Mouse (Mus musculus) limb, embryonic 13.5 days (tissue): ENCODE data around the gene St3gal3. TPM values are rescaled to one million over a fixed set of nuclear protein-coding genes. Genes with fewer than 3 reads are reported as not detected.

ENCODE experiments used
- ATAC-seq: fragments of 200-750 bp; cut with Nextera tagmentation; 2 replicates; pipeline ENCODE4 v1.8.0; 2017; ENCODE audit warnings: low read depth, moderate number of reproducible peaks, moderate TSS enrichment; ENCODE audit not compliant: low FRiP score
- H3K27ac ChIP-seq: fragments of 300-500 bp; sonication (generic); 2 replicates; pipeline ENCODE4 v1.5.1; 2015; ENCODE audit warnings: inconsistent platforms, mild to moderate bottlenecking, moderate library complexity
- H3K27me3 ChIP-seq: fragments of 300-500 bp; sonication (generic); 2 replicates; pipeline ENCODE4 v1.6.1; 2015; ENCODE audit warnings: mild to moderate bottlenecking, inconsistent platforms
- H3K36me3 ChIP-seq: fragments of 300-500 bp; sonication (generic); 2 replicates; pipeline ENCODE4 v1.6.1; 2015; ENCODE audit warnings: inconsistent platforms, mild to moderate bottlenecking, moderate library complexity
- H3K4me1 ChIP-seq: fragments of 300-500 bp; sonication (generic); 2 replicates; pipeline ENCODE4 v1.6.1; 2015; ENCODE audit warnings: inconsistent platforms
- H3K4me2 ChIP-seq: fragments of 300-500 bp; sonication (generic); replicated peaks from 2 replicates; pipeline ENCODE4 v1.6.1; 2015; ENCODE audit warnings: inconsistent platforms, mild to moderate bottlenecking, moderate library complexity
- H3K4me3 ChIP-seq: fragments of 300-500 bp; sonication (generic); 2 replicates; pipeline ENCODE4 v1.5.1; 2015; ENCODE audit warnings: moderate library complexity, mild to moderate bottlenecking, inconsistent platforms
- H3K9ac ChIP-seq: fragments of 300-500 bp; sonication (generic); 2 replicates; pipeline ENCODE4 v1.6.1; 2015; ENCODE audit warnings: mild to moderate bottlenecking, inconsistent platforms
- H3K9me3 ChIP-seq: fragments of 300-500 bp; sonication (generic); 2 replicates; pipeline ENCODE4 v1.6.1; 2016; ENCODE audit warnings: inconsistent platforms
- WGBS: fragments of 180-500 bp; shearing (Covaris S2); methylation state at CpG from one replicate; pipeline ENCODE4 v1.1.7; 2015; 5-methylcytosine and 5-hydroxymethylcytosine counted together
- polyA plus RNA-seq: library from polyadenylated mRNA; unstranded; fragments of >200 nt; fragmentation: Nextera tagmentation; extraction: Ambion mirVana; gene quantifications from 2 replicates; pipeline ENCODE4 v1.2.1, GENCODE M21; 2015

Gene St3gal3
- polyA plus RNA-seq, 1 experiment from 2014 or later = 9.8 TPM

DNA sequence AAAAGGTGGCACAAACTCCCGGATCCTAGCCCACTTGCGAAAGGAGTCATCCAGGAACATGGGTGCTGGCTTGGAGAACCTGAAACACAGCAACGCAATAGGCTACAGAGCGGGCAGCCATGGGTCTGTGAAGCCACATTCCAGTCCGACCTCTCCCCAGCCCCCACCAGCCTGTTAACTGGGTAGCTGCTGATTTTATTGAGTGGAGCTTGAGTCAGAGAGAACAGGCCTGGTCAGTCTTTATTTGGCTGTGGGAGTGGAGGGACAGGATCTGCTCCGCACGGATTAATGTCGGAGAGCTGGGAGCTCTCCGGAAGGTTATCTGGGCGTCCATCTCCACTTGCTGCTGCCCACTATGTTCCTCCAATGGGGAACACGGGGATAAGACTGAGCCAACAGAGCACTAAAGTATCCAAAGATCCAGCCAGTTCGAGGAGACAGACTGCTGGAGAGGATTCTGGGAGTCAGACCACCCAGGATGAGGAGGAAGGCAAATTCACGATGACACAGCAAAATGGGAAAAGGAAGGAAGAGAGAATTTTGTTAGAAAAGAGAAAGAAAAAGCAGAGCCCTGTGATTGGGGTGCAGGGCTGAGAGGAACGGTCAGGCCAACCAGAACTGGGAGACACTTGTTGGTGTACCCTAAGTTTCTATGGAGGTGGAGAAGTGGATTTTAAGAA, 170.2 kb downstream of the St3gal3 start:
- Histone ChIP-seq H3K4me3 (no peak overlapping the region), H3K4me2 (no peak overlapping the region; the same call in 1 of the 2 replicates), H3K9me3 (no peaks in the 10 kb centered on the region), H3K27me3 (no peaks in the 10 kb centered on the region), H3K4me1 (peaks cover 18% of the 10 kb centered on the region), H3K9ac (no peak overlapping the region), H3K27ac (no peak overlapping the region), H3K36me3 (peaks cover 20% of the 10 kb centered on the region)
- ATAC-seq = peak; percentile 21; the same call in 1 of the 2 replicates
- 45% methylated on average over 14 of the region's 14 CpGs for WGBS

DNA sequence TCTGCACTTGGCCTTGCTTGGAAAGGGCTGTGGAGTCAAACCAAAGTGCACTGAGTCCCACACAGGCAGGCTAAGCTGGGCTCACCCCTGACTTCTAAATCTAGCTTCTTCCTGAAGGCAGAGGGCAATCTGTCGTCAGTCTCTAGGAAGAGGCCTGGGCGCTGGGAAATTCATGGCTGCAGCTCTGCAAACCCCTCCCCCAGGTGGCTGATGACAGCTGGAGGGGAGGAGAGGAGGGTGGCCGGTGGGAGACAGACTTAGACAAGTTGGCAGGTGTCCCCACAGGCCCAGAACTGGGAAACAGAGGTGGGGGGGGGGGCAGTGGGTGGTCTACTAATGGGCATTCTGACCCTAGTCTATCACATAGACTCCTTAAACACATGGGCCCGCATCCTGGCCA, 177.2 kb downstream of the St3gal3 start:
- WGBS = 45% methylated on average over 4 of the region's 4 CpGs
- Histone ChIP-seq H3K4me3 (no peak overlapping the region), H3K9me3 (peaks cover 4% of the 10 kb centered on the region), H3K27ac (no peak overlapping the region), H3K36me3 (peaks cover 67% of the 10 kb centered on the region), H3K4me1 (no peaks in the 10 kb centered on the region), H3K9ac (no peak overlapping the region), H3K27me3 (no peaks in the 10 kb centered on the region), H3K4me2 (no peak overlapping the region)
- no peak for ATAC-seq

DNA sequence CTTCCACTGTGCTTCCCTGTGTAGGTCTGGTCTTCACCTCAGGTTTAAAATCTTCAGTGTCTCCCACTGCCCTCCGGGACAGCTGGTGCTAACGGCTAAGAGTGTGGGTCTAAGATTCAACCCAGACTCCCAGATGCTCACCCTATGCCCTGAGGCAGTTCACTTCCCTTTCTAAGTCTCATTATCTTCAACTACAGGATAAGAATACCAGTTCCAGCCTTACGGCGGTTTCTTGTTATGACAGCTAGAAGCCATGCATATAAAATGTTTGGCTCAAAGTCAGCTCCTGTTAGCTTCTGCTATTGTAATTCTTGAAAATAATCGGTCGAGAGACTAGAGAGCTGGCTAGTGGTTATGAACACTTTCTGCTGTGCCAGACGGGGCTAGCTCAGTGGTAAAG, 187.2 kb downstream of the St3gal3 start:
- H3K4me2 ChIP-seq = no peak overlapping the region
- WGBS = 66% methylated on average over 7 of the region's 7 CpGs
- H3K9me3 ChIP-seq = peaks cover 6% of the 10 kb centered on the region
- H3K4me1 ChIP-seq = peaks cover 13% of the 10 kb centered on the region
- H3K27me3 ChIP-seq = no peaks in the 10 kb centered on the region
- peak overlapping the region; percentile 33; the same call in 1 of the 2 replicates for H3K27ac ChIP-seq
- H3K9ac ChIP-seq = no peak overlapping the region
- no peak for ATAC-seq
- peaks cover 25% of the 10 kb centered on the region for H3K36me3 ChIP-seq
- H3K4me3 ChIP-seq = no peak overlapping the region

DNA sequence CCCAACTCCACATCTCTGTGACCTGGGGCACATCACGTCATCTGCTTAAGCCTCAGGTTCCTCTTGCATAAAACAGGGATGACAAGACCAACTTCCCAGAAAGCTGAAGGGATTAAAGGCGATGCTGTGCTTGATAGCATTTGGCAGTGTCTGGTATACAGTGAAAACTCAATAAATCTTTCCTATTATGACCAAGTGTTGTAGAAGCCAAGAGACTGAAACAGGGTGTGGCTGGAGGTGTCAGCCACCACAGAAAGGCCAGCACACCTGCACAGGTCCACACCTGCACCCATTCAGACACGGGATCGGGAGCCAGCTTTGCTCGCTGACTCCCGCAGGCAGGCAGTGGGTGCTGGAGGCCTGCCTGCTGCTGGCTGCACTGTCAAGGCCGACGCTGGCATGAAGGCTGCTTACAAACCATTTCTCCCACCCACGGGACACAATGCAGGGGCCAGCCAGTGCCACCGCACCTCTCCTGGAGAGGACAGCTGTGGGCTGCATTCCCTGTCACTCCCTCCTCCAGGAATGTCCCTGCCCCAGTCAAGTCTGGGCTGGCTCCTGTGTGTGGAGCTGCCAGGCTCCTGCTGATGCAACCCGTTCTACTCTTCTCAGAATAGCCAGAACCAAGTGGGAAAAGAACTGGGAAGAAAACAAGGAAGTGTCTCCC, 187.9 kb downstream of the St3gal3 start:
- 79% methylated on average over 11 of the region's 11 CpGs for WGBS
- H3K4me1 ChIP-seq = peaks cover 16% of the 10 kb centered on the region
- peak overlapping the region; percentile 33; the same call in 1 of the 2 replicates for H3K27ac ChIP-seq
- H3K36me3 ChIP-seq = peaks cover 18% of the 10 kb centered on the region; the same call in 1 of the 2 replicates
- no peaks in the 10 kb centered on the region for H3K9me3 ChIP-seq
- H3K4me2 ChIP-seq = no peak overlapping the region
- no peak; the same call in 1 of the 2 replicates for ATAC-seq
- no peak overlapping the region for H3K4me3 ChIP-seq
- H3K27me3 ChIP-seq = no peaks in the 10 kb centered on the region
- H3K9ac ChIP-seq = no peak overlapping the region

DNA sequence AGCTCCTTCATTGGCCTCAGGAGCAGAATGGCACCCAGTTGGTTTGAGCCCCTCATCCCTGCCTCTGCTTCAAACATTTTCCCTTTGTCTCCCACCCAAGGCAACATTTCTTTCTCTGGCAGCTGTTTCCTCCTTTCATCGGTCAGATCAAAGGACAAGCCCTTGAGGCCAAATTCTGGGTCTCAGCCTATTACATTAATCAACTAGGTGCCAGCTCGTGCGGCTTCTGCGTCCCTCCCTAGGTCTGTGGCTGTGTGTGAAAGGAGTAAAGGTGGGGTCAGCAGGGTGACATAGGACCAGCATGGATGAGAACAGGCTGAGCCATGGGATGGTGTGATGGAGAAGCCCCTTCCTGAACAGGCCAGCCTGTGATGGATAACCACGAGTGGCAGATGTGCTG, 191.4 kb downstream of the St3gal3 start:
- no peak overlapping the region for H3K4me3 ChIP-seq
- WGBS = 10% methylated on average over 5 of the region's 5 CpGs
- no peak for ATAC-seq
- peaks cover 16% of the 10 kb centered on the region for H3K4me1 ChIP-seq
- no peak overlapping the region for H3K27ac ChIP-seq
- H3K9ac ChIP-seq = no peak overlapping the region
- no peaks in the 10 kb centered on the region for H3K9me3 ChIP-seq
- no peaks in the 10 kb centered on the region for H3K27me3 ChIP-seq
- H3K36me3 ChIP-seq = peaks cover 28% of the 10 kb centered on the region
- H3K4me2 ChIP-seq = no peak overlapping the region

DNA sequence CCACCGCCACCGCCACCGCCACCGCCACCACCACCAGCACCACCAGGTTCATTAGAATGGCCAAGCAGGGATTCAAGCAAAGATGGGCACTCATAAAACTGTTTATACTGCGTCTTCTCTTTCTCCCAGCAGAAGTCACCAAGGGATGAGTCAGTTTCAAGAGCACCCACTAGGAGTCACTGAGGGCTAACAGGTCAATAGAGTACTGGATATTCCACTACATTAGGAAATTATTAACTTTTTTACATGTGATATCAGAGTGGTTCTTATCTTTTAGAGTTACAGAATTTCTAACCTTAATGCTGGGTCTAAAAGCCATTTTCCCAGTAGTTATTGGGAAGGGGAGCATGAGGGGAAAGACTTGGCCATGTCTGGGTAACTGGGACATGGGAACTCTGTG, 197.8 kb downstream of the St3gal3 start:
- no peaks in the 10 kb centered on the region for H3K27me3 ChIP-seq
- no peak overlapping the region for H3K9ac ChIP-seq
- 95% methylated on average over 5 of the region's 5 CpGs for WGBS
- H3K4me1 ChIP-seq = no peaks in the 10 kb centered on the region
- H3K36me3 ChIP-seq = peaks cover 48% of the 10 kb centered on the region
- H3K9me3 ChIP-seq = no peaks in the 10 kb centered on the region
- H3K4me2 ChIP-seq = no peak overlapping the region
- no peak overlapping the region for H3K27ac ChIP-seq
- no peak for ATAC-seq
- no peak overlapping the region for H3K4me3 ChIP-seq

DNA sequence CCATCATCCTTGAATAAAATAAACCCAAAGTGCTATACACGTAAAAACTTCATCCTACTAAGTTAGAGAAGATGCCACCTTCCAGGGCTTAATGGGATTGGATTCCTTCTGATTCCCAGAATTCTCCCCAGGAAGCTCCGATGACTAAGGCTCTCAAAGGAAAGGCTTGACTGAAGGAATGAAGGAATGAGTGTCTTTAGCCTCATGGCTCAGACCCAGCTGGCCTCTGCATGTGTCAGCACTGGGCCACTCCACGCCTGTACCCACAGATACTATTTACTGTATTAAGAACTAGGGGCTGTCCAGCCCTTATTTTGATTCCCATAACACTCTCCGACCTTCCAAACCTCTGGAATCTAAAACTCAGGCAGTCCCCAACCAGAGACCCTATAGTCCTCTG, 200.6 kb downstream of the St3gal3 start:
- no peak overlapping the region for H3K9ac ChIP-seq
- H3K9me3 ChIP-seq = no peaks in the 10 kb centered on the region
- peaks cover 29% of the 10 kb centered on the region for H3K36me3 ChIP-seq
- no peak overlapping the region for H3K4me2 ChIP-seq
- no peak for ATAC-seq
- H3K4me1 ChIP-seq = peaks cover 13% of the 10 kb centered on the region
- H3K27ac ChIP-seq = no peak overlapping the region
- 0 out of 2 replicates have a peak, but pooled peaks cover 4% of the 10 kb centered on the region for H3K27me3 ChIP-seq
- WGBS = 91% methylated on average over 4 of the region's 4 CpGs
- no peak overlapping the region for H3K4me3 ChIP-seq

DNA sequence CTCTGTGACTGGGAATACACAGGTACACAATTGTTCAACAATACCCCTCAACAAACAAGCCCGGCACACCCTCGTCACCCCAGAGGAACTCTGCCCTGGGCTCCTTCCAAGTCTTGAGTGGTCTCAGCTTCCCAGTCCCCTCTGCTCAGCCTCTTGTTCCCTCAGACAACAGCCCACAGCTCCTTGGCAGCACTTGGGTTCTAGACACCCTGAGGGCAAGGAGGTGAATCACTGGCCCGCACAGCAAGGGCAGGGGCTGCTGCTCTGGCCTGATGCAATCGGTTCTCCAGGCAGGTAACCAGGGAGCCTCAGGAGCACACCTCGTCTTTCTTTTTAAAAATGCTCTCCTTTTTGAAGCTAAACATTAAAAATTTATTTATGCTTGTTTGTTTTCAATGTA, 201.5 kb downstream of the St3gal3 start:
- H3K4me1 ChIP-seq = peaks cover 21% of the 10 kb centered on the region
- 0 out of 2 replicates have a peak, but pooled peaks cover 4% of the 10 kb centered on the region for H3K27me3 ChIP-seq
- H3K27ac ChIP-seq = no peak overlapping the region
- no peak overlapping the region for H3K4me3 ChIP-seq
- H3K4me2 ChIP-seq = no peak overlapping the region
- WGBS = 73% methylated on average over 5 of the region's 5 CpGs
- no peaks in the 10 kb centered on the region for H3K9me3 ChIP-seq
- ATAC-seq = no peak
- H3K36me3 ChIP-seq = peaks cover 28% of the 10 kb centered on the region
- H3K9ac ChIP-seq = no peak overlapping the region

DNA sequence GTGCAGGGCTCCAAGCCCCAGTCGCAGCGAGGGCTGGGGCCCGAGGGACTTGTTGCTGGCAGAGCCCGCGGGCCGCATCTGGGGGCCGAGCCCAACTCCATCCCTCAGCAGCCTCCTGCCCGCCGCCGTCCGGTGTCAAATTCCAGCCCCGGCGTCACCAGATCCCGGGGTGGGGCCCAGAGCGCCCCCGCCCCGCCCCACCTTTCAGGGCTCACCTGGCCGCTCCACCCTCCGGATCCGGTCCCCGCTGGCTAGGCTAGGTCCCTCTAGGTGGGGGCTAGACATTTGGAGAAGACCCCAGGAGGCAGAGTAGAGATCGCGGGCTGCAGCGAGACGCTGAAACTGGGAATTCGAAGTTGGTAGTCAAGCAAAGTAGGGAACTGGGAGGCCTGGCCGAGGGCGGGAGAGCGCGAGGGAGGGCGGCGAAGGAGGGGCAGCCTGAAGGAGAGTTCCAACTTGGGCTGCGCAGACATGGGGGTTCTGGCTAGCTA, 205.3 kb downstream of the St3gal3 start, which contains the start of gene Artn:
Gene Artn (minus strand): TSS at position 373 of the 491 bp plus-strand sequence.
- peak; percentile 58 for ATAC-seq
- peaks cover 36% of the 10 kb centered on the region for H3K27me3 ChIP-seq
- H3K4me2 ChIP-seq = peak within 1 kb of the TSS; percentile 95
- H3K4me1 ChIP-seq = peaks cover 42% of the 10 kb centered on the region
- WGBS = under 1% methylated on average over 33 of the region's 33 CpGs
- peak within 1 kb of the TSS; percentile 53 for H3K4me3 ChIP-seq
- H3K9ac ChIP-seq = peak within 1 kb of the TSS; percentile 68
- peaks cover 13% of the 10 kb centered on the region for H3K36me3 ChIP-seq
- peak within 1 kb of the TSS; percentile 65 for H3K27ac ChIP-seq
- no peaks in the 10 kb centered on the region for H3K9me3 ChIP-seq

DNA sequence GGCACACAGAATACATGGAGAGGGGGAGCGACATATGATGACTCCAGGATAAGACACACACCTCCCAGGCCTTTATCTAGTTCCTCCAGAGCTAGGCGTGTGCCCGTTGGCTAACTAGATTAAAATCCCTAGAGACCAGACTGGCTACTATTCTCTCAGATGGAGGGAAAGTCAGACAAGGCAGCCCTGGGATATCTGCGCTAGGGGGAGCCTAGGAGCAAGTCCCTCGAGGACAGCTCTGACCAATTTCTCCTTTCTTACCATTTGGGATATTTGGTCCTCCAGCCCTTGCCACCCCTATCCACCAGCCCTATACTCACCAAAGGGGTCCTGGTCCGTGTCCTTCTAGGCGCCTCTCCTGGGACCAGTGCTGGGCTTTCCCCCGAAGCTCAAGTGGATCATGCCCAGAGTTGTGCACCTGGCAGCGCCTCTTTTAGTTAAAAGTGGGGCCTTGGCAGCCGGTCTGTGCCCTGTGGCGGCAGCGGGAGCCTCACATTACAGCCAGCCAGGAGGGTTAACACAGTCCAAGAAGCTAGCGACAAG, 205.9 kb downstream of the St3gal3 start:
- Histone ChIP-seq H3K4me2 (peak overlapping the region; percentile 95), H3K9ac (peak overlapping the region; percentile 68), H3K4me3 (peak overlapping the region; percentile 53), H3K4me1 (peaks cover 42% of the 10 kb centered on the region), H3K9me3 (no peaks in the 10 kb centered on the region), H3K27me3 (peaks cover 36% of the 10 kb centered on the region), H3K27ac (peak overlapping the region; percentile 65), H3K36me3 (peaks cover 13% of the 10 kb centered on the region)
- 2% methylated on average over 13 of the region's 13 CpGs for WGBS
- ATAC-seq = no peak

DNA sequence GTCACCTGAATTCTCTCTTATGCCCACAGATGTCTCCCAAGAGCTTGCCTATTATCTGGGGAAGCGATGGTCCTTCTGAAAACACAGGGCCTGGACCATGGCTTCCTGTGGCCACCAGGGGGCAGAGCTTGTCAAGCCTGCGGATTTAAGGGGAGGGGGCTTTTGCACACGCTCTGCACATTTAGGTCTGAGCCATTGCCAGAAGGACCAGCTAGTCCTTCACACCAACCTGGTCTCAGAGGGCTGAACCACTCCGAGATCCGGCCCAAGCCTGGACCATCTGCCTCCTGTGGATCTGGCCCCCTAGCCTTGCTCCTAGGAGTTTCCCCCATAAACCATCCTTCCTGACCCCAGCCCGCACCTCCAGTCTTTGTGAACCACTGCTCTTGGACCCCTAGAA, 206.5 kb downstream of the St3gal3 start:
- Histone ChIP-seq H3K9ac (0 out of 2 replicates have a peak overlapping the region, but pooled peaks have one; percentile 25), H3K27me3 (peaks cover 36% of the 10 kb centered on the region), H3K4me3 (peak overlapping the region; percentile 53), H3K4me1 (peaks cover 42% of the 10 kb centered on the region), H3K9me3 (no peaks in the 10 kb centered on the region), H3K27ac (0 out of 2 replicates have a peak overlapping the region, but pooled peaks have one; percentile 65), H3K36me3 (peaks cover 13% of the 10 kb centered on the region), H3K4me2 (peak overlapping the region; percentile 95)
- 10% methylated on average over 6 of the region's 6 CpGs for WGBS
- ATAC-seq = no peak
